Mouse (Mus musculus) ovary, postnatal 14 days (tissue): ENCODE measurements around the gene Xlr4a.
A peak's percentile ranks its signal among the peaks of the same experiment; 100 is the strongest.
"Not testable (repeated sequence)": the region's sequence is repeated elsewhere in the genome, so short reads cannot be mapped to it uniquely, and the experiment has no call there.

Experiments
- DNase-seq: peaks from one replicate; pipeline ENCODE4 v3.0.0; 2022; ENCODE audit warnings: low spot score

Gene Xlr4a

DNA sequence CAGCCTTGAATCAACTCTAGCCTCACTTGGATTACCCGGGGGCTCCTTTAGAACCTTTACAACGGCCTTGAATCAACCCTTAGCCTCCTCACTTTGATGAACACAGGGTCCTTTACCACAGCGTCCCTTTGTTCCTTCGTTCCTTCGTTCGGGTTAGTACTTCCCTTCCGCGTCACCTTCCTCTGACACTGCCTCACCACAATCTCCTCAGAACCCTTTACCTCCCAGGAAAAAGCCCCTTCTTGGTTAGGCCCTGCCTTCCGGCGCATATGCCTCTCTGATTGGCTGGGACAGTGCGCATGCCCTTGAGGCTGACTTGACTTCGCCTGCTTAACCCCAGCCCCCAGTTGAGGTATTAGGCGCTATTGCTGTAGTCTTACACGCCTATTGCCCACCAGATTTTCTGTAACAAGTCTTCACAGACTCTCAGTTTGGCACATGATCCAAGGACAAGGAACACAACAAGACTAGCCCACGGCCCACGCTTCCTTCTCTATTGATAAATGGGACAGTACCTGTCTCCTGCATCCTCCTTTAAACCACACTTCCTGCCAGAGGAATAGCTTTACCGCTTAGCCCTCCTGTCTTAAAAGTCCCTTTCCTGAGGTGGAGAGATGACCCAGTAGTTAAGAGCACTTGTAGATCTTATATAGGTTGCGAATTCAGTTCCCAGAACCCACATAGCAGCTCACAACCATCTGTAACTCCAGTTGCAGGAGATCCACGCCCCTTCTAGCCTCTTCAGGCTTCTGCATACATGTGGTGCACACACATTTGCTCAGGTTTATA is at the start of gene Xlr4a:
Gene Xlr4a, minus strand, starts transcription at position 212 of the 789 bp plus-strand sequence.
- DNase-seq = not testable (repeated sequence)

DNA sequence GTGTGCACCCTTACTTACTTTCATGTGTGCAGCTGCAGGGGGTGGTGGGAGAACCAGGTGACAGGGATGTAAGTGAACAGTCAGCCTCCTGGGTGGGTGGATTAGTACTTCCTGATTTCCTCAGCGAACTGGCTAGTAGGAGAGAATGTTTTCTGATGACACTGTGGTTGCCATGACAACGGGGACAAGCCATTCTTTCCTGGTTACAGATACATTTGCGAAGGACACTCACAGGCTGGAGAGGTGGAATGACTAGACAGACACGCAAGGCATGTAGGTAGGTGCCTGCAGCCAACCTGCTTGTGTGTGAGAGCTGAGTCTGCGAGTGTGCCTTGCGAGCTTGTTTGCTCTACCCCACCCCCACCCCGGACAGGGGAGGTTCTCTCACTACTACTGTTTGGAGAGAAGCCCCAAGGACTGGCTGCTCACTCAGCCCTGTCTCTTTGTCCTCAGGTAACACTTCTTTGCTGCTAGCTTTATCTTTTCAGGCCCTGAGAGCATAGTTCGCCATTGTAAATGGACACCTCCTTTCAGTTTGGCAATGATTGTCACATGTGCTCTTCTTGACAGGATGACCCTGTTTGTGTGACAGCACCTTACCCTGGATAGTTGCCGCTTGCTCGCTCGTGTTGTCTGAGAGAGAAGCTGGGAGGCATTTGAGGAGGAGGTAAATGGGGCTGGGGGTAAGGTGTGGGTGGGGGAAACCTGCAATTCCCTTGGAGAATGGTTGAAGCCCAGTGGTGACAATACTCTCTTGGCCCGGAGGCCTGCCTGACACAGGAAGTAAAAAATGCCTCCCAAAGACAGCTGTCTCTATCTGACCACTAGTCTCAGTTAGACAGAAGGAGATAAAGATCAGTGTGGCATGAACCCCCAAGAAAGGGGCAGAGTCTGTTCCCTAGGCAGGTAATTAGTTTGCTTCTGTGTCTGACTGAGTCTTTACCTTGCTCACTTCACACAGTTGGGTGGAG is 40.9 kb upstream of the Xlr4a start:
- DNase-seq = not testable (repeated sequence)

DNA sequence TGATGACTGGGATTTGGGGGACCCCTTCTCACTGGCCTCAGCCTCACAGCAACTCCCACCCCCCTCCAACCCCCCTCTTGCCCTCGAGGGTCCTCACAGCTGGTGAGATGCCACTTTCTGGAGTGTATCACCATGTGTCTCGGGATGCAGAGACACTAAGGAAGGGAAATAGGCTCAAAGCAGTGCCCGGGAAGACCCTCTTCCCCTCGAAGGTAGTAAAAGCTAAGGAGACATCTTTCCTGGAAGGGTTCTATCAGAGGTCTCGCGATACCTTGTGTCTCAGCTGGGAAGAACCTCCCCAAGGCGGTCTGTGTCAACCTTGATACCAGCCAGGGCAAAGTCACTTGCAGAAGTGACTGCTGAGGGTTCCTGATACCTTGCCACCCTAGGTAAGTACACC is 34.5 kb upstream of the Xlr4a start, which contains the start of gene Gm14685:
Gene Gm14685, plus strand, starts transcription at position 301 of the 400 bp plus-strand sequence.
- not testable (repeated sequence) for DNase-seq

DNA sequence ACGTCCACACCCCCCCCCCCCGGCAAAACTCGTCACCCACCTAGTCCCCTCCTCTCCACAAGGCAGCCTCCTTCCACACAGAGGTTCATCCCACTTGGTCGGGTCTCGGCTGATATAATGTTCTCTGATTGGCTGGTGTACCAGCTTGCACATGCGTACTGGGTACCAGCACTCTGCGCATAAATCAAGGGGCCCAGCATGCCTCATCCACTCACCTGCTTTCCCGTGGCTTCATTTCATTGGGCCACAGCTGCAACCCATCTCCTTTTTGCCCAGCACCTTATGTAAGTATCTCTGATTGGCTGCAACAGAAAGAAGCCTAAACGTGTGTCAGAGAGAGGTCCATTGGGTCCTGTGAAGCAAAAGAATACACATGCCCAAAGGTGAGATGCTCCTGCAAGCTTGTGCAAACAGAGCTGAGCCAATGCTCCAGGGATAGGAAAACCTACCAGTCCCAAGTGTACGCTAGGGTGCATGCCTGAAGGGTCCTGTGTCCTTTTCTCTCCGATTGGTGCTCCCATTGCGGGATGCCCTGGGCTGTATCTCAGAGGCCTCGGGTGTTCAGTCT is 14.7 kb upstream of the Xlr4a start, which contains the start of gene Xlr3a:
Gene Xlr3a, minus strand, starts transcription at position 155 of the 568 bp plus-strand sequence.
- not testable (repeated sequence) for DNase-seq

DNA sequence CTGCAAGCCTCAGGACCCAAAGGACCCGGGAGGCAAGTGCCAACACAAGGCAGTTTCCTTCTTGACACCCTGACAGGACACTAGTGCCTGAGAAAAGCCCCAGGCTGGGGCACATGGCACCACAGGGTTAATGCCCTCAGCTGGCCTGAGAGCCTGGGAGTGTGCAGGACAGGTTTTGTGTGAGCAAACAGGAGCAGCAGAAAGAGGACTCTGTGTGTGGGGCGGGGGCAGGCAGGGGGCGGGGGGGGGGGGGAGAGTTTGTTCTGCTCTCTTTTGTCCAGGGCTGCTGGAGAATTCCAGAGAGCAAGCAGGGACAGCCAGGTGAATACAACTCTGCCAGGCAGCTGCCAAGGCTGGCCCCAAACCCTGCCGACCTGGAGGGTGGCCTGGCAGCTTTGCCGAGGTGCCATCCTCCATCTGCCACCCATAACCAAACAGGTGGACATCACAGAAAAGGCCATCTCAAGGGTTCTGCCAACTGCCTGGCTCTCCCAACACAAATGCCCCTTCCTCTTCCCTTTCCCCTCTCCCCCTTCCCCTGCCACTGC is 15.4 kb downstream of the Xlr4a start:
- not testable (repeated sequence) for DNase-seq

DNA sequence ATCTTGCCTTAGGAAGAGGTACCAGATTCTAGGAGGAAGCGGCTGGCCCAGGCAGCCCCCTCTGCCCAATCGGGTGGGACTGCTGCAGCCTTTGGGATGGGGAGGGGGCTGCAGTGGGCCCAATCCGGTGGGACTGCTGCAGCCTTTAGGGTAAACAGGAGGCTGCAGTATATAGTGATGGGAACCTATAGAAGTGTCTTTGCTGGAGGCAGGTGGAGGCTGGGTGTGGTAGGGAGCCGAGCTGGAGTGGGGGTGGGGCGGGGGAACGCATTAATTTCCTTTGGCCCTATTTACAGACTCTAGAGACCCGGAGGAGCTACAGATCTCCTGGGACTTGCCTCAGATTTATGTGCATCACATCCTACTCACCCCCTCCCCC is 17.9 kb downstream of the Xlr4a start, which contains the start of gene Pnma3:
Gene Pnma3, plus strand, starts transcription at position 373 of the 379 bp plus-strand sequence.
- DNase-seq = no peak

DNA sequence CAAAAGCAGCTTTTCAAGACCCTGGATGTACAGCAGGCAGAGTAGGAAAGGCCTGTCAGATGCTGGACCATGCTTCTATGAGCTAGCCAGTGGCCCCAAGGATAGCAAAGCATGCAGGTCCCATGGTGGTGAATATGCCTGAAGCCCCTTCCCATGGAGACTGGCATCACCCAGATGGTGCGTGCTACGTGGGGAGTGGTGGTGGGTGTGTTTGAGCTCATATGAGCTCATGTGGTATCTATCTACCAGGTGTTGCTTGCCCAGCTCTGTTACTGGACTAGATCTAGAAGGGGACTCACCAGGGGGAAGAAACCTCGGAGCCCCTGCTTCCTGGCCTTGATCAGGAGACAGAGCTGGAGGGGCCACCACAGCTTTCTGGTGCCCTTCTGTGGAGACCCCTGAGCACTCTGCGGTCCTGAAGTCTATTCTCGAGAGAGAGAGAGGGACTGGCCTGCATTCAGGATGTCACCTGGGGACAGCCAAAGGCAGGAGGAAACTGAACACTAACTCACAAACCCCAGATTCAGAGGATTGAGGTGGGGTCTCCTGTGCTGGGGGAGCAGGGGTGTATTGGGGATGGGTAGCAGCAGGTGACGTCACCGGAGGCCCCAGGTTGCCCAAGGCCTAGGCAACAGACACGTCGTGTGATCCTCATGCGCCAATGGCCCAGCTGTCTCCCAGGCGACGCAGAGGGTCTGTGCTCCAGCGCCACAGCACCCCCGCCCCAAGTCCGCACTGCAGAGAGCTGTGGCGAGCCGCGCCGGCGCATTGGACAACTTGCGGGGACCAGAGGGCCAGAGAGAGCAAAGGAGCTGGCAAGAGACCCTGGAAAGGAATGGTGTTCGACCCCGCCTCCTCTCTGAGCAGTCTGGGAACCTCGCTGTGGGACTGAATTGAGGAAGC is 18.5 kb downstream of the Xlr4a start:
- DNase-seq = peak; percentile 3

DNA sequence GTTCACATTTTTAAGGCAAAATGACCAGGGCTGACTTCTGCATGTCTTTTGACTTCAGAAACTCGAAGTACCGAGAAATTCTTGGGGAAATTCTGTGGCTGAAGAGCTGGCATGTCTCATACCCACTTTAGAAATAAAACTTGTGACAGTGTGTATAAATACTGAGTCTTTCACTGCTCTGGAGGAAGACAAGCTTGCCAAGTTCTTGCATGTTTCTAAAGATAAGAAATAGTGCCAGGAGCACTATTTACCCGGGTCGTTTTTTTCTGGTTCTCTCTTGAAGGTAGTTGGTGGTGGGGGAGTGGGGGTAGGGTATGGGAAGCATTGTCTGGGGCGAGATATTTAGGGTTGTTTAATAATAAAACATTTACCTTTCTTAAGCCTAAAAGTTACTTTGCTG is 20.0 kb downstream of the Xlr4a start:
- no peak for DNase-seq

DNA sequence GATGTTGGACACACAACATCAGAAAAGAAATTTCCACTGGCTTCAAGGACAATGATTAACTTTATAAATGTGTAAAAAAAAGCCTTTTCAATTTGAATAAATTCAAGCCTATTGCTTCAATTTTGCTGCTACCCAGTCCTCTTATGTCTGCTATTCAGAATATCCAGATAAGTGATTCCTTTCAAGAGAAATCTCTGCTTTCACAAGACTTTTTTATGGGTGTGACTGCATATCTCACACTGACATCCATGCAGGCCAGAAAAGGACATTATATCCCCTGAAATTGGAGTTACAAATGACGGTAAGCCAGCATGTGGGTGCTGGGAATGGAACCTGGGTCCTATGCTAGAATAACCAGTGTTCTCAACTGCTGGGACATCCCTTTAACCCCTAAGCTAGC is 20.8 kb downstream of the Xlr4a start:
- no peak for DNase-seq

DNA sequence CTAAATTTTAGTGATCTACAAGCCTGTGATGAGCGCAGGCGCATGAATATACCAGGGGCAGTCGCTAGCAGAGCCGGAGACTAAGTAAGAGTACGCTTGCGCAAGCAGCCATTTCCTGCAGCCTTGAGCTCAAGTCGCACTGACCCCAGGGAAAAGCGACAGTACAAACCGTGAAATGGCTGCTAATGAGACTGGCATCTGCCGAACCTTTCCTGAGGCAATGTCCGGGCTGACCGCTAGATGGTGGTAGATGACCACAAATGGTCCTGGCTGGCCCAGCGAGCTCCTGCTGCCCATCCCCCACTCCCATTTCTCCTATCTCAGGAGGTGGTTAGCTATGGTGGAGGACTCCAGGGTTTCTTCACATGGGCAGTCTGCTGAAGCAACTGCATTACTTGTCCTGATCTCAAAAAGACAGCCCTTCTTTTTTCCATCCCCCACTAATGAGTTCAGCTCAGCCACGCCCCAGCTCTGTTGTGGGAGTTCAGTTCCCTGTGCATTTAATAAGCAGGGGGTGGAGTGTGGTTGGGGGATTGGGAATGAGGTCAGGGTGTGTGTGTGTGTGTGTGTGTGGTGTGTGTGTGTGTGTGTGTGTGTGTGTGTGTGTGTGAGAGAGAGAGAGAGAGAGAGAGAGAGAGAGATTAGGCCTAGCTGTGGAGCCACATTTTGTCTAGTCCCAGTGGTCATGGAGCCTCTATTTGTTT is 28.3 kb downstream of the Xlr4a start:
- DNase-seq = peak; percentile 92

DNA sequence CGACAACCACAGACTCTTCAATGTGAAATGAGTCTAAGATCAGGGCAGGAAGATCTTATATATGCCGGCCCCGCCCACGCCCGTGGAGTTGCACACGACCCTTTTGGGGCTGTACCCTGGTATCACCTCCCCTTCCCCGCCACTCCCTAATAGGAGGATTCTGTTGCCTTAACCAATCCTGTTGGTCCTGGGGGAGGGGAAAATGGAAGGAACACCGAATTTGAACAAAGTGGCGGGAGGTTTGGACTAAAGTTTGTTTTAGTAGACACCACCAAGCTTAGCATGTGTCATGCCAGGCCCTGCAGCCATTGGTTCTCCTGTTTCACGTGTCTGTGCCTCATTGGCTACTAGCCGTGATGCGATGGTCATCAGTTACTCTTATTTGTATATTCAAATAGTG is 42.6 kb downstream of the Xlr4a start:
- DNase-seq = no peak

DNA sequence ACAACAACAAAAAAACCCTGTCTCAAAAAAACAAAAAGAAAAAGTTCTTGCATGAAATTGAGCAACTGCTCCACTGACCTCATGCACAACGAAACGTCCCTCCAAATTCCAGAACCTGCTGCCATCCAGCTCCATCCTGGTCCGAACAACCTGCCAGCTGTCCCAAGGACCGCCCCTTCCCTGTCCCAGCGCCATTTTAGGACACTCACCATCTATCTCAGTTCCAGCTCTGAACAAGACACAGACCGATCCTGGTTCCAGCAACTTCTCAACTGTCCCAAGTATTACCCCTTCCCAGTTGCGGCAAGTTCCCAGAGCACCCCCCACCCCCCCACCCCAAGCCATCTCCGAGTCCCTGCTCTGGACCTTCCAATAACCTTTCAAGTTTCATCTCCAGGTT is 43.4 kb downstream of the Xlr4a start:
- no peak for DNase-seq

DNA sequence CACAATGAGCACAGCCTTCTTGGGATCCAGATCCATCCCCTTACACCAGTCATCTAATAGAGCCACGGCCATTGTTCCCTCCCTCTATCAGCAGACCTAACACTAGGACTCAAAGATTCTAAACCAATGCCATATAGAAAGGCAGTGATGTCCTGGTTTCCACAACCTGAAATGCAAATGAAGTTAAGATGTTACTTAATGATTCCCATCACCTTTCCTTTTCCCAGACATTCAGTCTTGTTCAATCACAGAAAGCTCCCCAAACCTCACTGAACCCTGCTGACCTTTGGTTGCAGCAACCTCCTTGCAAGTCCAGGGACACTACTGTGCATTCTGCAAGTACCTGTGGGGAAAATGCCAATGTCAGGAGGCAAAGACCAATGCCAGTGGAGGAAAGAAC is 45.3 kb downstream of the Xlr4a start, which contains the start of gene Pnma5:
Gene Pnma5, minus strand, starts transcription at position 101 of the 400 bp plus-strand sequence.
- no peak for DNase-seq
